Mouse (Mus musculus) thymus, adult 2 months (tissue): ENCODE measurements around the gene Sema3a. TPM values are rescaled to one million over a fixed set of nuclear protein-coding genes. Genes with fewer than 3 reads are reported as not detected.

ENCODE experiments used
- DNase-seq: peaks from one replicate; pipeline ENCODE4 v3.0.0; 2021
- H3K27ac ChIP-seq: fragments of 200-500 bp; 2 replicates; pipeline ENCODE4 v1.5.1; 2012; ENCODE audit warnings: low read length, control low read depth; ENCODE audit not compliant: control insufficient read depth, insufficient read depth
- H3K27me3 ChIP-seq: fragments of 200-500 bp; 2 replicates; pipeline ENCODE4 v1.6.1; 2012; ENCODE audit warnings: mild to moderate bottlenecking, low read length, moderate library complexity, mixed read lengths; ENCODE audit not compliant: control insufficient read depth, insufficient read depth
- H3K36me3 ChIP-seq: fragments of 200-500 bp; 2 replicates; pipeline ENCODE4 v1.6.1; 2012; ENCODE audit warnings: mild to moderate bottlenecking, low read length, moderate library complexity; ENCODE audit not compliant: control insufficient read depth, insufficient read depth
- H3K4me1 ChIP-seq: fragments of 200-500 bp; replicated peaks from 2 replicates; pipeline ENCODE4 v1.6.1; 2012; ENCODE audit warnings: low read length; ENCODE audit not compliant: control insufficient read depth, insufficient read depth
- H3K4me3 ChIP-seq: fragments of 200-500 bp; 2 replicates; pipeline ENCODE4 v1.5.1; 2012; ENCODE audit warnings: mild to moderate bottlenecking, low read length, control low read depth, moderate library complexity; ENCODE audit not compliant: control insufficient read depth, insufficient read depth
- CTCF ChIP-seq: fragments of 200-500 bp; IDR thresholded peaks from 2 replicates; pipeline ENCODE4 v1.5.1; 2012; ENCODE audit warnings: mild to moderate bottlenecking, control low read depth, low read length, moderate library complexity, borderline replicate concordance; ENCODE audit not compliant: control insufficient read depth, poor library complexity, insufficient read depth; ENCODE audit errors: extremely low read depth
- POLR2A ChIP-seq: fragments of 200-500 bp; IDR thresholded peaks from 2 replicates; pipeline ENCODE4 v1.6.1; 2012; ENCODE audit warnings: mild to moderate bottlenecking, low read length, control low read depth, moderate library complexity; ENCODE audit not compliant: control insufficient read depth, poor library complexity, insufficient read depth; ENCODE audit errors: extremely low read depth
- WGBS: fragments of 180-500 bp; shearing (Covaris S2); methylation state at CpG from one replicate; pipeline ENCODE4 v1.1.7; 2018; 5-methylcytosine and 5-hydroxymethylcytosine counted together
- polyA plus RNA-seq: library from polyadenylated mRNA; depleted of rRNA; stranded (reverse); fragments of >200 nt; gene quantifications from 2 replicates; pipeline ENCODE4 v1.2.3, GENCODE M21; 2012

Sema3a gene
- polyA plus RNA-seq, 1 experiment: 0.34 TPM

- WGBS: 95% methylated on average over 3 of the region's 3 CpGs
- no peak for DNase-seq
- Histone ChIP-seq H3K4me3 (no peak overlapping the region), H3K4me1 (no peaks in the 10 kb centered on the region), H3K36me3 (no peaks in the 10 kb centered on the region), H3K27ac (no peak overlapping the region), H3K27me3 (no peaks in the 10 kb centered on the region)
- TF ChIP-seq POLR2A (no peak), CTCF (no peak)
Measured at GRCm38 (mm10) chr5:13127121-13127520, 1.9 kb downstream of the Sema3a start.

GRCm38 (mm10) chr5:13144733-13145457, 19.7 kb downstream of the Sema3a start:
- TF ChIP-seq POLR2A: no peak
- Histone ChIP-seq H3K27ac (no peak overlapping the region), H3K4me3 (no peak overlapping the region), H3K4me1 (no peaks in the 10 kb centered on the region), H3K36me3 (no peaks in the 10 kb centered on the region), H3K27me3 (no peaks in the 10 kb centered on the region)
- 69% methylated on average over 7 of the region's 7 CpGs for WGBS
- DNase-seq: no peak

GRCm38 (mm10) chr5:13149909-13150308, 24.7 kb downstream of the Sema3a start:
- 92% methylated on average over 5 of the region's 5 CpGs for WGBS
- no peaks in the 10 kb centered on the region for H3K27me3 ChIP-seq

GRCm38 (mm10) chr5:13151002-13151401, 25.8 kb downstream of the Sema3a start:
- H3K27me3 ChIP-seq: no peaks in the 10 kb centered on the region
- no peak for TF ChIP-seq CTCF
- no peak for TF ChIP-seq POLR2A
- no peaks in the 10 kb centered on the region for H3K4me1 ChIP-seq
- H3K4me3 ChIP-seq: no peak overlapping the region
- no peak overlapping the region for H3K27ac ChIP-seq
- WGBS: 91% methylated on average over 2 of the region's 2 CpGs
- DNase-seq: no peak
- no peaks in the 10 kb centered on the region for H3K36me3 ChIP-seq

More at GRCm38 (mm10) chr5:13149909-13150308, 24.7 kb downstream of the Sema3a start:
- DNase-seq: no peak
- Histone ChIP-seq H3K4me1 (no peaks in the 10 kb centered on the region), H3K4me3 (no peak overlapping the region), H3K36me3 (no peaks in the 10 kb centered on the region), H3K27ac (no peak overlapping the region)
- TF ChIP-seq POLR2A (no peak), CTCF (no peak)

GRCm38 (mm10) chr5:13157761-13158612, 32.8 kb downstream of the Sema3a start:
- H3K27ac ChIP-seq: no peak overlapping the region
- no peaks in the 10 kb centered on the region for H3K27me3 ChIP-seq
- H3K4me3 ChIP-seq: no peak overlapping the region
- 87% methylated on average over 5 of the region's 5 CpGs for WGBS
- no peaks in the 10 kb centered on the region for H3K36me3 ChIP-seq
- no peak for DNase-seq
- TF ChIP-seq CTCF (no peak), POLR2A (no peak)
- no peaks in the 10 kb centered on the region for H3K4me1 ChIP-seq

- DNase-seq: no peak
- 88% methylated on average over 2 of the region's 2 CpGs for WGBS
- Histone ChIP-seq H3K36me3 (no peaks in the 10 kb centered on the region), H3K4me1 (no peaks in the 10 kb centered on the region), H3K27ac (no peak overlapping the region), H3K27me3 (no peaks in the 10 kb centered on the region), H3K4me3 (no peak overlapping the region)
- TF ChIP-seq POLR2A (no peak), CTCF (no peak)
Measured at GRCm38 (mm10) chr5:13182186-13182585, 57.0 kb downstream of the Sema3a start.

GRCm38 (mm10) chr5:13197886-13198285, 72.7 kb downstream of the Sema3a start:
- Histone ChIP-seq H3K36me3 (no peaks in the 10 kb centered on the region), H3K27me3 (no peaks in the 10 kb centered on the region), H3K27ac (no peak overlapping the region), H3K4me3 (no peak overlapping the region), H3K4me1 (no peaks in the 10 kb centered on the region)
- DNase-seq: no peak
- TF ChIP-seq POLR2A: no peak
- TF ChIP-seq CTCF: no peak
- 63% methylated on average over 3 of the region's 3 CpGs for whole genome bisulfite sequencing
